Mouse (Mus musculus): ENCODE data around the gene Tox3.

GRCm38 (mm10) chr8:90300973-90301372 is 47.2 kb downstream of the Tox3 start:
- no peak for TF ChIP-seq MAX (IDR thresholded peaks at IDR 0.05; ENCODE audit: low read length)
- TF ChIP-seq SMC3 (IDR thresholded peaks at IDR 0.05; ENCODE audit: low read depth, low read length) = no peak
- TF ChIP-seq CTCF (conservative IDR thresholded peaks at IDR 0.05 in 1 of 2, IDR thresholded peaks at IDR 0.05 in 1 of 2; ENCODE audit: low read depth in 2 of 2, low read length in 2 of 2) = no peak
- no peak for TF ChIP-seq UBTF (IDR thresholded peaks at IDR 0.05; ENCODE audit: low read depth, low read length)
- TF ChIP-seq GABPA (IDR thresholded peaks at IDR 0.05; ENCODE audit: insufficient replicate concordance, low read depth, low read length) = no peak
- TF ChIP-seq NRF1 (IDR thresholded peaks at IDR 0.05; ENCODE audit: low read depth, low read length) = no peak
- no peak for TF ChIP-seq POLR2A (IDR thresholded peaks at IDR 0.05; ENCODE audit: low read depth, low read length)
- TF ChIP-seq CHD2 (IDR thresholded peaks at IDR 0.05; ENCODE audit: low read length) = no peak
